In the genomic region with DNA sequence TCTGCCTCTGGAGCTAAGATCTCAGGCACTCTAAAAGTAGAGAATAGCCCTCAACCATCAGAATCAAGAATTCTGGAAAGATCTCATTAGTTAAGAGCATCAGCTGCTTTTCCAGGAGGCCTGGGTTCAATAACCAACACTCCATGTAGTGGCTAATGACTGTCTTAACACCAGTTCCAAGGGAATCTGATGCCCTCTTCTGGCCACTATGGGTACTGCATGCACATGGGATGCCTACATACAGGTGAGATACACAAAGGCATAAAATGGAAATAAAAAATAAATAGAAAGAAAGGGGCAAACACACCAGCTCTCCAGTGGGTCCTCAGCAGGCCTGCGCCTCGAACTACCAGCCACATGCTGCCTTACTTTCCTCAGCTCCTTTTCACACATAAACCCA, we compare ENCODE assay signal across 11 mouse cellular contexts.
DNase-seq lines count a peak whose midpoint lies in the region; ATAC-seq and TF ChIP-seq lines count a peak whose summit lies in the region.
"Had no signal": no experiment of that assay in that cellular context is flagged by ENCODE, and none has a peak within 500 bp of the region (broad histone marks: within the 10 kb centered on the region; RNA-seq: fewer than 3 reads in every experiment).

No protein-coding gene starts in this region.

- peak; percentile 73 for TF ChIP-seq CTCF in layer of hippocampus, adult 2 months (conservative IDR thresholded peaks at IDR 0.05)
- peak; percentile 3; the same call in 1 of the 2 replicates for TF ChIP-seq CTCF in testis, adult 2 months (IDR thresholded peaks at IDR 0.05; ENCODE audit: control insufficient read depth, insufficient read depth, insufficient replicate concordance, low read depth, low read length)

- DNase-seq in CD4-positive, CD25-positive, alpha-beta regulatory T cell, adult 2 months (ENCODE audit: low read depth, low spot score): peak; percentile 63
- DNase-seq in layer of hippocampus, adult 2 months (ENCODE audit: low spot score in 2 of 2): peak in 1 of 2 experiments; percentile 27
- no peak for DNase-seq in layer of hippocampus, adult 9-10 months (ENCODE audit: low spot score)
- DNase-seq in c-Kit-negative CD71-positive TER-119-positive erythroid progenitor cells, embryonic 14.5 days (ENCODE audit: low read depth, low spot score): peak; percentile 15
- no peak for DNase-seq in gastrocnemius, adult 8-10 months (ENCODE audit: low spot score in 2 of 2)
- no peak for DNase-seq in spleen, postnatal 14 days (ENCODE audit: low spot score in 2 of 2)
- DNase-seq: cerebellum, adult 11 months had no signal

- H3K4me3 ChIP-seq in layer of hippocampus, adult 2 months: no peak overlapping the region
- no peak overlapping the region for H3K4me3 ChIP-seq in testis, adult 2 months (ENCODE audit: control insufficient read depth, low read depth, low read length)

- no peaks in the 10 kb centered on the region for H3K27me3 ChIP-seq in testis, adult 2 months (ENCODE audit: control insufficient read depth, insufficient read depth, low read length)

- H3K4me1 ChIP-seq in testis, adult 2 months (ENCODE audit: control insufficient read depth, insufficient read depth, low read length): no peaks in the 10 kb centered on the region

- no peak for ATAC-seq in CD4-positive, CD25-positive, alpha-beta regulatory T cell, adult 4 months
- ATAC-seq: forebrain, embryonic 16.5 days; hindbrain, embryonic 16.5 days had no signal

- no peaks in the 10 kb centered on the region for H3K36me3 ChIP-seq in testis, adult 2 months (ENCODE audit: control insufficient read depth, insufficient read depth, low read length)

- no peak for TF ChIP-seq POLR2A in testis, adult 2 months (IDR thresholded peaks at IDR 0.05; ENCODE audit: control insufficient read depth, low read depth, low read length)

- H3K27ac ChIP-seq in layer of hippocampus, adult 2 months: no peak overlapping the region
- H3K27ac ChIP-seq in testis, adult 2 months (ENCODE audit: control insufficient read depth, insufficient read depth, low read depth, low read length): no peak overlapping the region

Comparison
In these comparisons a context has a peak if more than half of its experiments do, and no peak if none do; other contexts are left out.
1. DNase-seq: peak in CD4-positive, CD25-positive, alpha-beta regulatory T cell, adult 2 months (single experiment) and c-Kit-negative CD71-positive TER-119-positive erythroid progenitor cells, embryonic 14.5 days (single experiment); none in layer of hippocampus, adult 9-10 months (single experiment), gastrocnemius, adult 8-10 months (0 of 2) and spleen, postnatal 14 days (0 of 2).